Mouse (Mus musculus): ENCODE results near the gene Zbtb24. TPM values are rescaled to one million over a fixed set of nuclear protein-coding genes. Genes with fewer than 3 reads are reported as not detected.
A peak's percentile ranks its signal among the peaks of the same experiment; 100 is the strongest.
"Not testable (repeated sequence)": the region's sequence is repeated elsewhere in the genome, so short reads cannot be mapped to it uniquely, and the experiment has no call there.

Zbtb24 gene
- total RNA-seq (2021) (10 to 100 TPM; 15.3 to 21.0 TPM), polyA plus RNA-seq (2012; rRNA removed) (13.5 and 15.5 TPM in 2 replicates)
- long read RNA-seq, transcript Zbtb24-201 (7 exons, 2,844 nt) = major isoform, 10 of 12 reads
- long read RNA-seq, partial matches to known transcripts = 0 of 12 reads
- long read RNA-seq, other reads (novel, unspliced or antisense) = 2 of 12 reads

- DNase-seq = peak; percentile 96
Measured at GRCm38 (mm10) chr10:41450137-41450670, at the start of gene Zbtb24. Gene Zbtb24, plus strand, starts transcription at chr10:41450383.

- no peak for DNase-seq
Measured at GRCm38 (mm10) chr10:41401097-41401496, 49.1 kb upstream of the Zbtb24 start.

DNA sequence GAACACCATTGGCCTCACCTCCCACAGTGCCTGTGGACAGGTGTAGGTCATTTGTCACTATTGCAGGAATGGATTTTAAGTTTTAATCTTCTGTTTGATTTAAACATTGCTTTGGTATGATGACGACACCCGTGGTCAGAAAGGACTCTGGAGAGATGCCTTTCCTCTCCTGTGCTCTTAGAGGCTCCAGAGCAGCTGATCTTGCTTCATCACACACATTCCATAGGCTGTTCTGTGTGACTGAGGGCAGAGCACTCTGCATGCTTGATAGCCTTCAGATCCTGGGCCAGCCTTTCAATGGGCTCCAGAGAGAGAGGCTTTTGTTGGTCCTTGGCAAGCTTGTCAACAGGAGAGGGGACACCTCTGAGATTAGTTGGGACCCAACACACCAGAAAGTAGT is 46.8 kb upstream of the Zbtb24 start:
- no peak for DNase-seq

DNA sequence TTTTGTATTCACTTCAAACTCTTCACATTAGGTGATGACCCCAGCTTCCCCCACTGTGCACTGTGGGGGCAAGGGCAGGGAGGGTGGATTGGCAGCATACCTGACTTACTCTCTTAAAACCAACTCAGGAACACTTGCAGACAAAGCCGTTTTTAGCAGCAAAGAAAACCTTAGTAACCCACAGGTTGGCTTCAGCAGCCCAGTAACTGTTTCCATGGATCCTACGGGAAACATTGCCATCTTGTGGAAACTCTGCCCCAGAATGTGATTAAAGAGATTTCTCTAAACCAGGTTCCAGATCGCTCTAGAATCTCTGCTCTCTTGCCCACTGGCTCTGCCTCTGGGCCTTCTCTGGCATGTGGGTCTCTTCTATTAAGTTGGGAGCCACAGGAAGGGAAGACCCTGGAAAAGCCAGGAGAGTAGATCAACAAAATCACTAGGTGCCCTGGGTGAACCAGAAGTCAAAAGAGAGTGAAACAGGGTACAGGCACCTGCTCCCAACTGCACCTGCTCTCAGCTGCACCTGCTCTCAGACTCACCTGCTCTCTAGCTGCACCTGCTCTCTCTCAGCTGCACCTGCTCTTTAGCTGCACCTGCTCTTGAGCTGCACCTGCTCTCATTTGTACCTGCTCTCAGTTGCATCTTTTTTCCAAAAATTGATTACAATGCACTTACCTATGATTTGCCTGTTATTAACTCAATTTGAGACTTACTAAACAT is 46.1 kb upstream of the Zbtb24 start:
- no peak for DNase-seq

DNA sequence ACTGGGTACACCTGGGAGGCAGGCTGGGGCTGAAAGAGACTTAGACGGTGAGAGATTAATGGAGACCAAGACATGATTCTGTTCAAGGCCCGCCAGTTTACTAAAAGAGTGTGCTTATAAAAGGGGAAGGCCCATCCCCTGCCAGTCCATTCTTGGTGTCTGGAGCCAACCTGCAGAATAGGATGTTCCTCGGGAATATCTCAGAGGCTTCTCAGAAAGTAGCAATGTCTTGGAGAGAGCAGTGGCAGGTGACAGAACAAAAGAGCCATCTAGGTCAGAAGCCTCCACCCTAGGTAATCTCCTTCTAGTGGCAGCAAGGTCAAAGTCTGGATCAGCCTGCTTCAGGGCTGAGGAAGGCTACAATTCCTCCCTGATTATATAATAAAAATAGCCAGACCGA is 40.0 kb upstream of the Zbtb24 start:
- not testable (repeated sequence) for DNase-seq

DNA sequence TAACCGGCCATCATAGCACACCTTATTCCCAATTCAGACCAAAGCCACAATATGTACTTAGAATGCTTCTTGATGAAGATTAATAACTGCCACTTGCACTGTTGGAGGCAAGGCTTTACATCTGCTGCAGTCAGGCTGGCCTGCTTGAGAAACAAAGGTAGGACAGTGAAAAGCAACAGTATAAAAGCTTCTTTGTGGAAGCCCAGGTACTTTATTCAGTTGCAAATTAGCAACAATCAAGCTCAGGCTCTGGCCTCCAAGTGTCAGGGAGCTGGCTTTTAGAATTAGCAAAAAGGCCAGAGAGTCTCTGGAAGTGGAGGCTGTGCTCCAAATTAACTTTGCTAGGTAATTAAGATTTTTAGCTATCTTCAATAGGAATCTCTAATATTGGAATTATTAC is 39.4 kb upstream of the Zbtb24 start:
- DNase-seq = not testable (repeated sequence)

DNA sequence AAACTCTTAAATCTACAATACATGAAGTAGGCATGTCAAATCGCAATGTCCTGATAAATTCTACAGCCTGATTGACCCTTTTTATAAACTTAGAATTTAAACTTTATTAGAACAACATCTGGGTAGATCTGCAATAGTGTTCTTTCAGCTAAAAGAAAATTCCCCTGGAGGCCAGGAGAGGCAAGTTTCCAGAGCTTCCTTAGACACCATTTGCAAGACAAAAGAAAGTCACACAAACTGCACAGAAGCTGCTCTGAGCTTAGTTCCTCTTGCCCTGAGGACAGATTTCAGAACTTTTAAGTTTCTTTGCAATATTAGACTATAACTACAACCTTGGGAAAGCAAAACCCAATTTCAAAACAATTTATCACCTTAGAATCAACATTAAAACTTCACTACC is 36.7 kb upstream of the Zbtb24 start:
- not testable (repeated sequence) for DNase-seq

GRCm38 (mm10) chr10:41415368-41415767 is 34.8 kb upstream of the Zbtb24 start:
- DNase-seq = not testable (repeated sequence)

DNA sequence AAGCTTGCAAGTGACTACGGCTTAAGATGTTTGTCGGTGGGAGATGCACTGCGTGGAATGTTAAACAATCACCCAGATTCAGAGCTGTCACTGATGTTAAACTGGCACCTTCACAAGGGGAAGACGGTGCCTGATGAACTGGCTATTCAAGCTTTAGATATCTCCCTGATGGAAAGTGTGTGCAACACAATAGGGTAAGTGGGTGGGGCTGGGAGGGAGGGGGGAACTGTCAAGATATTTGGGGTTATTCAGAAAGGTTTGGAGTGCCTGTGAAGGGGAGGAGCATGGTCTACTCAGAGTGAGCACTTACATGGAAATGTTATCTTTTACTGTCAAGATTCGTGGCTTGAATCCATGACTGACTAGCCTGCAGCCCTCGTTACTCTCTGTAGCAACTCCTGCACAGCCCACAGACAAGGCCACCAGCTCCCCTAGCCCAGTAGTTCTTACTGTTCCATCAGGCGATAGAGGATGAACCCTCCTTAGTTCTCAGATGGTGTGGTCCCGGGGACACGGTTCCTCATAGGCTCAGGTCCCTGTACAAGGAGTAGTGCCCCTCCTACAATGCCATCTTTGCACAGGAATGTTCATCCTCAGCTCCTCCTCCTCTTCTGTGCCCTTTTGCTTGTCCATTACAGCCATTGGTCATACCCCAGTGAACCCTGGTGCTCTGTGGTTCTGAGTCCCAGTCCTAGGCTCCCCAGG is 29.5 kb upstream of the Zbtb24 start:
- DNase-seq = no peak

- peak; percentile 23 for DNase-seq
Measured at GRCm38 (mm10) chr10:41423681-41424080, 26.5 kb upstream of the Zbtb24 start.

- DNase-seq = no peak
Measured at GRCm38 (mm10) chr10:41426368-41426767, 23.8 kb upstream of the Zbtb24 start.

- peak; percentile 58 for DNase-seq
Measured at GRCm38 (mm10) chr10:41434624-41435023, 15.6 kb upstream of the Zbtb24 start.

DNA sequence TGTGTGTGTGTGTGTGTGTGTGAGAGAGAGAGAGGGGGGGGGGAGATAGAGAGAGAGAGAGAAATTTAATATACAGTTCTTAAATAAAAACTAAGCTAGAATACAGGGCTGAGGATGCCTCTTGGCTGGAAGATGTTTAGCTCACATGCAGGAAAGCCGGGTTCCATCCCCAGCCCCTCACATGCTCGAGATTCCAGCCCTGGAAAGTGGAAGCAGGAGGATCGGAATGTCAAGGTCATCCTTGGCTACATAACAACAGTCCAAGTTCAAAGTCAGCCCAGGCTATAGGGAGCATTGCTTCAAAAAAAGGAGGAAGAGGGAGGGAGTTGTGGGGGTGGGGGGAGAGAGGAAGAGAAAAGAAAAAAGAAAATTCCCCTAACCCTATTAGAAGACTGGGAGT is 15.0 kb upstream of the Zbtb24 start:
- DNase-seq = no peak

- no peak for DNase-seq
Measured at GRCm38 (mm10) chr10:41448216-41448615, 2.0 kb upstream of the Zbtb24 start.

DNA sequence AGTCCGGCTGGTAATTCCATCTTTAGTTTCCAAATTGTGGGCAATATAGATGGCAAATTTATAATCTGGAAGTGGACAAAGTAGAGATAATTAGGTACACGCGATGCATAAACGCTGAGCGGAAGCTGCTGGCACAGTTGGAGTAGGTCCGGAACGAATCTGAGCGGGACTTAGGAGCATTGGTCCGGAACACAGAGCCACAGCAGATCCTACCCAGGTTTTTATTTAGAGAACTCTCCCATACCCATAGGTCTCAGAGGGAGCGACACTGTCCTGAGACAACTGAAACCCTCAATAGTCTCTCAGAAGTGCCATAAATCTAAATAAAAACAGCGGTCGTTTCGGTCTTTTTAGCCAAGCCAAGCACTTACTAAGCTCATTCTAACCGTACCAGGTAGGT is 499 bp upstream of the Zbtb24 start:
- DNase-seq = no peak

- DNase-seq = no peak
Measured at GRCm38 (mm10) chr10:41450780-41451522, 768 bp downstream of the Zbtb24 start.

DNA sequence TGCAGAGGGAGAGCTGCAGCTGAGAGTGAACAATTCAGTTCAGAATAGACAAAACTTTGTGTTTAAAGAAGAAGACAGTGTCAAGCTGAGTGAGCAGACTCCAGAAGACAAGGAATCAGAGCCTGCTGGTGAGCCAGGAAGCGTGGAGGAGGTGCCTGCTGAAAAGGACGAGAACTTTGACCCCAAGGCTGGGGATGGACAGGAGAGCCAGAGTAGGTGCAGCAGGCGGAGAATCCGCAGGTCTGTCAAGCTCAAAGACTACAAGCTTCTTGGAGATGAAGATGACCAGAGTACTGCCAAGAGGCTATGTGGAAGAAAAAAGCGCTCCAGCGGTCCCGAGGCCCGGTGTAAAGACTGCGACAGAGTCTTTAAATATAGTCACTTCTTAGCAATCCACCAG is 1.5 kb downstream of the Zbtb24 start:
- DNase-seq = no peak

- peak; percentile 53 for DNase-seq
Measured at GRCm38 (mm10) chr10:41452791-41453190, 2.6 kb downstream of the Zbtb24 start.

GRCm38 (mm10) chr10:41459990-41460389 is 9.8 kb downstream of the Zbtb24 start:
- DNase-seq = no peak

DNA sequence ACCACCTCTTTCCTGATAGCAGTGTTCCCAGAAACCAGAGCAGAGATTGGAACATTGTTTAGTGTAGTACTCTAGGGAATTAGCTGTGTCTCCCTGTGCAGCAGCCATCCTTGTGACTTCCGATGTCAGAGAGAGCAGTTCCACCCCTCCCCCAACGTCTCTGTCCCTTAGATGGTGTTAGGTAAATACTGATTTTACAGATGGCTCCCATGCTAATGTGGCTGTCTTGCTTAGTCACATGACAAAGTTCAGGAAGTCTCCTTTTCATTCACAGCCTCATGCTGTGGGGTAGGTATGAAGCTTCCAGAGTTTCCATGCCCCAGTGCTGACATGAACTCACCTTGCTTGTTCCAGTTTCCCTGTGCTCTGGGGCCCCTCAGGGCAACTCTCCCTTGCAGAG is 10.3 kb downstream of the Zbtb24 start:
- no peak for DNase-seq

GRCm38 (mm10) chr10:41461057-41461722 is 11.0 kb downstream of the Zbtb24 start:
- no peak for DNase-seq
